Mouse (Mus musculus): ENCODE results near the gene Crip2.

GRCm38 (mm10) chr12:113114141-113114540 lies 25.9 kb upstream of the Crip2 start:
- TF ChIP-seq CTCF (IDR thresholded peaks at IDR 0.05; ENCODE audit: control insufficient read depth, insufficient read depth, insufficient replicate concordance, low read depth, low read length) (no peak), POLR2A (IDR thresholded peaks at IDR 0.05; ENCODE audit: control insufficient read depth, low read depth, low read length) (no peak)
